Mouse (Mus musculus) liver, postnatal 0 days (tissue): Measurements from ENCODE around the gene Cdc42ep4.

Experiments
- CTCF ChIP-seq: sonication (generic); IDR thresholded peaks from 2 replicates; pipeline ENCODE4 v1.5.1; 2016; ENCODE audit warnings: antibody characterized with exemption, low read depth
- EP300 ChIP-seq: IDR thresholded peaks from 2 replicates; pipeline ENCODE4 v1.6.1; 2016; ENCODE audit warnings: antibody characterized with exemption, low read depth, mild to moderate bottlenecking

DNA sequence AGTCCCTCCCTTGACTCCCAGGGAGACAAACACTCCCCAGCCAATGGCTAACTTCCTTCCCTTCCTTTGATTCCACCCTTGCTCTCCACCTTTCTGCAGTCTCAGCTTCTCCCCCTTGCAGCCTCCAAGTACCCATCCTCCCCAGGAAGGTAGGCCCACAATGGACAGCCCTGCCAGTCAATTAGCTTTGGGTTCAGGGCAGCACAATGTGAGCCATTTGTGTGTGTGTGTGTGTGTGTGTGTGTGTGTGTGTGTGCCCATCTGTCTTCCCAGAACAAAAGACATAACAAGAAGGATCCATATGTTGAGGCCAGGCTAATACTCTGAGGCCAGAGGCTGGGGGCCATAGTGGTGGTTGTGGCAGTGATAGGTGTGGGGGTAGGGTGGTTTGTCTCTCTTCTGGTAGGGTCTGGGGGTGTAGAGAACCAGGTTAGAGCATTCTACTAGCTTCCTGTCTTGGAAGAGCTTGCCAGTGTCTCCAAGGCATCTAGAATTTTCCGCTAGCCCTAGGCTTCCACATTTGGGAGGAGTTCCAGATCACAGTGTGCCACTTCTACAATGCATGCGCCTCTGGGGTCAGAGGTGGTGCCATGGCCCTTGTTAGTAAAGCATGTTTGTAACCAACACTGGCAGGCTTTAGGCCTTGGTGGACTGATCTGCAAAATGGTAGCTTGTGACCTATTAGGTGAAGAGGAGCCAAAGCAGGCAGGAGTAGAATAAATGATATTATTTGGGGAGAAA lies 33.1 kb upstream of the Cdc42ep4 start:
- TF ChIP-seq CTCF (no peak), EP300 (no peak)
